ENCODE assay signal across 10 mouse cellular contexts in genomic region chr7:145205363-145205902, GRCm38 (mm10). TPM values are rescaled to one million over a fixed set of nuclear protein-coding genes. Genes with fewer than 3 reads are reported as not detected.
DNase-seq lines count a peak whose midpoint lies in the region; ATAC-seq lines count a peak whose summit lies in the region.
"Had no signal": no experiment of that assay in that cellular context is flagged by ENCODE, and none has a peak within 500 bp of the region (broad histone marks: within the 10 kb centered on the region; RNA-seq: fewer than 3 reads in every experiment).

No protein-coding gene starts in this region.

- H3K27me3 ChIP-seq in heart, embryonic 15.5 days = no peaks in the 10 kb centered on the region
- H3K27me3 ChIP-seq in embryonic facial prominence, embryonic 13.5 days = no peaks in the 10 kb centered on the region
- H3K27me3 ChIP-seq in intestine, embryonic 14.5 days (replicated peaks; ENCODE audit: control insufficient read depth, insufficient read depth, low read length) = no peaks in the 10 kb centered on the region

- H3K4me2 ChIP-seq in heart, embryonic 15.5 days = no peak overlapping the region
- H3K4me2 ChIP-seq in embryonic facial prominence, embryonic 13.5 days = no peak overlapping the region
- peak overlapping the region; percentile 45 for H3K4me2 ChIP-seq in intestine, embryonic 14.5 days (ENCODE audit: low read length)

- DNase-seq in heart, postnatal 10 days = no peak
- no peak for DNase-seq in intestine, embryonic 14.5 days (ENCODE audit: low spot score)
- peak; percentile 36 for DNase-seq in neural tube, embryonic 10.5 days (ENCODE audit: extremely low spot score, low spot score)
- DNase-seq in layer of hippocampus, adult 8-10 months (ENCODE audit: low spot score in 2 of 2) = no peak
- DNase-seq in spleen, postnatal 4 days (ENCODE audit: low spot score in 2 of 2) = no peak
- DNase-seq in adrenal gland, adult (ENCODE audit: inconsistent age in 2 of 2, low spot score in 1 of 2) = no peak
- DNase-seq: thymus, postnatal 14 days had no signal

- ATAC-seq in heart, embryonic 15.5 days (replicated peaks; ENCODE audit: insufficient number of reproducible peaks, insufficient read depth, low FRiP score, low read depth) = no peak
- no peak for ATAC-seq in embryonic facial prominence, embryonic 13.5 days (ENCODE audit: insufficient number of reproducible peaks, insufficient read depth, low FRiP score, low TSS enrichment, low read depth)
- ATAC-seq in intestine, embryonic 14.5 days (replicated peaks; ENCODE audit: low FRiP score, low TSS enrichment, low read depth) = no peak; the same call in 1 of the 2 replicates

- H3K4me1 ChIP-seq in heart, embryonic 15.5 days (replicated peaks) = peaks cover 20% of the 10 kb centered on the region
- peaks cover 20% of the 10 kb centered on the region for H3K4me1 ChIP-seq in embryonic facial prominence, embryonic 13.5 days
- H3K4me1 ChIP-seq in intestine, embryonic 14.5 days (replicated peaks; ENCODE audit: control insufficient read depth, insufficient read depth, low read length) = peaks cover 16% of the 10 kb centered on the region

- no peaks in the 10 kb centered on the region for H3K9me3 ChIP-seq in heart, embryonic 15.5 days (replicated peaks)
- no peaks in the 10 kb centered on the region for H3K9me3 ChIP-seq in embryonic facial prominence, embryonic 13.5 days
- H3K9me3 ChIP-seq in intestine, embryonic 14.5 days (ENCODE audit: control insufficient read depth, low read length) = peaks cover 10% of the 10 kb centered on the region; the same call in 1 of the 2 replicates

- H3K9ac ChIP-seq in heart, embryonic 15.5 days = peak overlapping the region; percentile 49; the same call in 1 of the 2 replicates
- H3K9ac ChIP-seq in embryonic facial prominence, embryonic 13.5 days = peak overlapping the region; percentile 76; the same call in 1 of the 2 replicates
- H3K9ac ChIP-seq in intestine, embryonic 14.5 days (ENCODE audit: low read length) = no peak overlapping the region

- intact Hi-C loops in heart, postnatal 10 days (cut with DNase I) = no loop called here

- H3K27ac ChIP-seq in heart, embryonic 15.5 days = peak overlapping the region; percentile 91
- H3K27ac ChIP-seq in embryonic facial prominence, embryonic 13.5 days = peak overlapping the region; percentile 90
- H3K27ac ChIP-seq in intestine, embryonic 14.5 days (ENCODE audit: low read depth) = peak overlapping the region; percentile 97

- H3K36me3 ChIP-seq in heart, embryonic 15.5 days = no peaks in the 10 kb centered on the region
- no peaks in the 10 kb centered on the region for H3K36me3 ChIP-seq in embryonic facial prominence, embryonic 13.5 days
- H3K36me3 ChIP-seq in intestine, embryonic 14.5 days (ENCODE audit: control insufficient read depth, insufficient read depth, low read length) = no peaks in the 10 kb centered on the region

- H3K4me3 ChIP-seq in heart, embryonic 15.5 days = no peak overlapping the region
- H3K4me3 ChIP-seq in embryonic facial prominence, embryonic 13.5 days = no peak overlapping the region
- H3K4me3 ChIP-seq in intestine, embryonic 14.5 days (ENCODE audit: low read depth, low read length) = no peak overlapping the region

- WGBS in heart, embryonic 15.5 days = 83% methylated on average over 4 of the region's 4 CpGs
- WGBS in embryonic facial prominence, embryonic 13.5 days = 82% methylated on average over 4 of the region's 4 CpGs
- whole genome bisulfite sequencing in intestine, embryonic 14.5 days = 79% methylated on average over 4 of the region's 4 CpGs

RNA-seq across cellular contexts. Expression of gene 1810010D01Rik, which starts 2.5 kb away (rescaled TPM):
- polyA plus RNA-seq in heart, embryonic 15.5 days (2015; fragmentation: Nextera tagmentation; extraction: Ambion mirVana) = 0.44 TPM in 1 of 2 replicates, not detected in the other
- not detected for total RNA-seq in heart, postnatal 10 days (2021)
- 0.44 and 0.84 TPM in 2 replicates for polyA plus RNA-seq in embryonic facial prominence, embryonic 13.5 days (2015; fragmentation: Nextera tagmentation; extraction: Ambion mirVana)
- polyA plus RNA-seq in intestine, embryonic 14.5 days (2014; fragmentation: Nextera tagmentation; extraction: Ambion mirVana) = 0.69 and 2.1 TPM in 2 replicates
- 1 to 10 TPM in 2 of 4 experiments, under 1 TPM in 1, not detected in 1; 0.62 to 1.6 (median 1.3) TPM for total RNA-seq in layer of hippocampus, adult 8-10 months (2022)
- total RNA-seq: adrenal gland, postnatal 14 days had no signal
